Mouse (Mus musculus) lung, embryonic 15.5 days (tissue): ENCODE results near the gene Pakap. TPM values are rescaled to one million over a fixed set of nuclear protein-coding genes. Genes with fewer than 3 reads are reported as not detected.
A peak's percentile ranks its signal among the peaks of the same experiment; 100 is the strongest.

Source experiments
- ATAC-seq: fragments of 200-750 bp; cut with Nextera tagmentation; 2 replicates; pipeline ENCODE4 v1.8.0; 2017; ENCODE audit warnings: moderate number of reproducible peaks, borderline replicate concordance; ENCODE audit not compliant: low FRiP score, low TSS enrichment; ENCODE audit errors: extremely low read depth
- H3K27ac ChIP-seq: fragments of 300-500 bp; sonication (generic); 2 replicates; pipeline ENCODE4 v1.5.1; 2015; ENCODE audit warnings: moderate library complexity, mild to moderate bottlenecking, inconsistent platforms
- H3K27me3 ChIP-seq: fragments of 300-500 bp; sonication (generic); 2 replicates; pipeline ENCODE4 v1.6.1; 2015; ENCODE audit warnings: inconsistent platforms
- H3K36me3 ChIP-seq: fragments of 300-500 bp; sonication (generic); 2 replicates; pipeline ENCODE4 v1.6.1; 2015; ENCODE audit warnings: inconsistent platforms
- H3K4me1 ChIP-seq: fragments of 300-500 bp; sonication (generic); 2 replicates; pipeline ENCODE4 v1.6.1; 2015; ENCODE audit warnings: inconsistent platforms
- H3K4me2 ChIP-seq: fragments of 300-500 bp; sonication (generic); 2 replicates; pipeline ENCODE4 v1.6.1; 2015; ENCODE audit warnings: inconsistent platforms, mild to moderate bottlenecking, moderate library complexity
- H3K4me3 ChIP-seq: fragments of 300-500 bp; sonication (generic); 2 replicates; pipeline ENCODE4 v1.5.1; 2015; ENCODE audit warnings: mild to moderate bottlenecking, inconsistent platforms
- H3K9ac ChIP-seq: fragments of 300-500 bp; sonication (generic); 2 replicates; pipeline ENCODE4 v1.6.1; 2015; ENCODE audit warnings: inconsistent platforms
- H3K9me3 ChIP-seq: fragments of 300-500 bp; sonication (generic); 2 replicates; pipeline ENCODE4 v1.6.1; 2016; ENCODE audit warnings: inconsistent platforms
- WGBS: fragments of 180-500 bp; shearing (Covaris S2); methylation state at CpG from one replicate; pipeline ENCODE4 v1.1.7; 2015; 5-methylcytosine and 5-hydroxymethylcytosine counted together
- polyA plus RNA-seq: library from polyadenylated mRNA; unstranded; fragments of >200 nt; fragmentation: Nextera tagmentation; extraction: Ambion mirVana; gene quantifications from 2 replicates; pipeline ENCODE4 v1.2.1, GENCODE M21; 2015

The Pakap gene
- polyA plus RNA-seq, 1 experiment from 2014 or later = 47.7 TPM

- H3K36me3 ChIP-seq = peaks cover 12% of the 10 kb centered on the region
- no peak for ATAC-seq
- H3K4me2 ChIP-seq = no peak overlapping the region
- no peaks in the 10 kb centered on the region for H3K27me3 ChIP-seq
- no peak overlapping the region for H3K9ac ChIP-seq
- no peaks in the 10 kb centered on the region for H3K9me3 ChIP-seq
- WGBS = 89% methylated on average over 3 of the region's 3 CpGs
- 0 out of 2 replicates have a peak, but pooled peaks cover 4% of the 10 kb centered on the region for H3K4me1 ChIP-seq
- no peak overlapping the region for H3K4me3 ChIP-seq
- no peak overlapping the region for H3K27ac ChIP-seq
These were observed 328.7 kb downstream of the Pakap start for GRCm38 (mm10) chr4:57896631-57897030.

- Histone ChIP-seq H3K9me3 (no peaks in the 10 kb centered on the region), H3K4me3 (no peak overlapping the region), H3K27ac (no peak overlapping the region), H3K4me2 (no peak overlapping the region), H3K9ac (no peak overlapping the region), H3K4me1 (peaks cover 10% of the 10 kb centered on the region), H3K27me3 (no peaks in the 10 kb centered on the region), H3K36me3 (peaks cover 5% of the 10 kb centered on the region; the same call in 1 of the 2 replicates)
- whole genome bisulfite sequencing = 9% methylated on average over 4 of the region's 4 CpGs
- ATAC-seq = no peak
These were observed 333.2 kb downstream of the Pakap start for GRCm38 (mm10) chr4:57901210-57901609.

DNA sequence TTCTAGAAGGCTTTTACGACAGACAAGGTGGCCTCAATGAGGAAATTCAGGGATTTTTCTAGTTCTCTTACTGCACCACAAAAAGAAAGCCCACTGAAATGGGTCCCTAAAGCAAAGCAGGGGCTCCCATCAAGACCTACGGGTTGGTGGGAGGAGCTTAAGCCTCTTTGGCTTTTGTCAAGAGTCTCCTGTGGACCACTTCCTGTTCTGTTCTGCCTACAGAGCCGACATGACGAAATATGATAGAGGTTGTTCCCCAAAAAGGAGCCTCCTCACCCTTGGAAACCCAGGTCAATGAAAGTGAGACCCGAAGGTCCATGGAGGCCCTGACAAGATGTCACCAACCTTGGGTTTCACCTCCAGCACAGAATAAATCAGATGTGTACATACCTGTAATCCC, 334.6 kb downstream of the Pakap start:
- WGBS = 81% methylated on average over 5 of the region's 5 CpGs
- ATAC-seq = no peak
- peaks cover 10% of the 10 kb centered on the region for H3K4me1 ChIP-seq

GRCm38 (mm10) chr4:57904211-57904610, 336.2 kb downstream of the Pakap start:
- Histone ChIP-seq H3K4me3 (no peak overlapping the region), H3K36me3 (no peaks in the 10 kb centered on the region), H3K9ac (no peak overlapping the region), H3K4me1 (peaks cover 10% of the 10 kb centered on the region), H3K27me3 (no peaks in the 10 kb centered on the region), H3K27ac (no peak overlapping the region), H3K4me2 (peak overlapping the region; percentile 19), H3K9me3 (no peaks in the 10 kb centered on the region)
- WGBS = 9% methylated on average over 5 of the region's 5 CpGs
- ATAC-seq = no peak

More for the DNA sequence above, 334.6 kb downstream of the Pakap start:
- Histone ChIP-seq H3K27ac (no peak overlapping the region), H3K27me3 (no peaks in the 10 kb centered on the region), H3K9ac (no peak overlapping the region), H3K4me2 (no peak overlapping the region), H3K36me3 (no peaks in the 10 kb centered on the region), H3K9me3 (no peaks in the 10 kb centered on the region), H3K4me3 (no peak overlapping the region)

DNA sequence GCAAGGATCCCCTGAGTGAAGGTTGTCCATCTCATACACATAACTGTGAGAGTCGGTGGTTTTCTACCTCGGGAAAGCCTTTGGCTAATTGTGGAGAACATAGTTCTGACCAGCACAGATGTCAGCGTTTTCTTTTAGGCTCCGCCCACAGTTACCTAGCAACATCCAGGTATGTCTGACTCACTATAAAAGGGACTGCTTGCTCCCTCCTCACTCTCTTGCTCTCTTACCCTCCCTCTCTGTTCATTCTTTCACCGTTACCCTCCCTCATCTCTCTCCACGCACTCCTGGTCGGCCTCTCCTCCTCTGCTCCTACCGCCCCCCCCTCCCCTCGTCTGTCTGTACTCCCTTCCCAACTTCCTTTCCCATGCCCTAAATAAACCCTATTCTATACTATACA, 336.7 kb downstream of the Pakap start:
- 27% methylated on average over 9 of the region's 9 CpGs for WGBS
- ATAC-seq = peak; percentile 35; the same call in 1 of the 2 replicates
- H3K4me2 ChIP-seq = peak overlapping the region; percentile 19

DNA sequence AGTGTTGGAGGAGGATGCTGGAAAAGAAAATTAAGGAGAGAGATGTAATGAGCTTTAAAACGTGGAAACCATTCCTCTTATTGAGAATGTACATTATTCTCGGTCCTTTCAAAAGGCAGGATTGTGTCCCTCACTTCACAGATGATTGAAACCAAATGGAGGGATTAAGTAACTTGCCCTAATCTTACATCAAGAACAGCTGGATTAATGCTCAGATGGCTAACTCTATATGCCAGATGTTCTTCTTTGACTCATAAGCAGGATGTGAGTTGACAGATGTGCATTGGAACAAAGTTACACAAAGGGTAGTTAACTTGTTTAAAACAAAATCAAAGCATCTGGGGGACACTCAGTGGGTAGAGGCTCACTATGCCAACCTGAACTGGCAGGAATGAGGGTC, 338.7 kb downstream of the Pakap start:
- Histone ChIP-seq H3K27ac (no peak overlapping the region), H3K27me3 (no peaks in the 10 kb centered on the region), H3K4me3 (no peak overlapping the region), H3K4me2 (no peak overlapping the region), H3K9ac (no peak overlapping the region), H3K36me3 (no peaks in the 10 kb centered on the region), H3K9me3 (no peaks in the 10 kb centered on the region), H3K4me1 (peaks cover 10% of the 10 kb centered on the region)
- 36% methylated on average over 2 of the region's 2 CpGs for WGBS
- no peak for ATAC-seq

More for the DNA sequence above, 336.7 kb downstream of the Pakap start:
- no peak overlapping the region for H3K27ac ChIP-seq
- H3K27me3 ChIP-seq = no peaks in the 10 kb centered on the region
- H3K36me3 ChIP-seq = no peaks in the 10 kb centered on the region
- peaks cover 10% of the 10 kb centered on the region for H3K4me1 ChIP-seq
- H3K9me3 ChIP-seq = no peaks in the 10 kb centered on the region
- H3K9ac ChIP-seq = no peak overlapping the region
- no peak overlapping the region for H3K4me3 ChIP-seq

- ATAC-seq = no peak
- Histone ChIP-seq H3K27ac (no peak overlapping the region), H3K27me3 (no peaks in the 10 kb centered on the region), H3K36me3 (no peaks in the 10 kb centered on the region), H3K9ac (no peak overlapping the region), H3K4me2 (no peak overlapping the region), H3K4me3 (no peak overlapping the region), H3K4me1 (peaks cover 9% of the 10 kb centered on the region), H3K9me3 (no peaks in the 10 kb centered on the region)
- 63% methylated on average over 6 of the region's 6 CpGs for WGBS
These were observed 340.9 kb downstream of the Pakap start for GRCm38 (mm10) chr4:57908860-57909259.

DNA sequence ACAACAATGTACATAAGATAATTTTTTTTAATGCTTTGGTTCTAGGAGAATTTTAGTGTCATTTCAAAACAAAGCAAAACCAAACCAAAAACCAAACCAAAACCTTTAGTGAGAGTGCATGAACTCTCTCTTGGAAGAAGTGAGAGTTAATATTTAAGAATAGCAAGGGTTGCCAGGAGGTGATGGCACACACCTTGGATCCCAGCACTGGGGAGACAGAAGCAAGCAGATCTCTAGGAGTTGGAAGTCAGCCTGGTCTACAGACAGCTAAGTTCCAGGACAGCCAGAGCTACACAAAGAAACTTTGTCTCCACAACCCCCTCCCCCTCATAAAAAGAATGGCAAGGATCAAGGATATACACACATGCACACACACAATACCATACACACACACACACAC, 345.0 kb downstream of the Pakap start:
- peaks cover 17% of the 10 kb centered on the region for H3K4me1 ChIP-seq
- no peaks in the 10 kb centered on the region for H3K36me3 ChIP-seq
- no peak overlapping the region for H3K4me2 ChIP-seq
- H3K9me3 ChIP-seq = no peaks in the 10 kb centered on the region
- H3K27me3 ChIP-seq = no peaks in the 10 kb centered on the region
- no peak overlapping the region for H3K27ac ChIP-seq
- no peak overlapping the region for H3K4me3 ChIP-seq
- H3K9ac ChIP-seq = no peak overlapping the region
- no peak for ATAC-seq

GRCm38 (mm10) chr4:57914193-57915190, 346.5 kb downstream of the Pakap start:
- Histone ChIP-seq H3K4me2 (peak overlapping the region; percentile 52), H3K27me3 (no peaks in the 10 kb centered on the region), H3K4me3 (peak overlapping the region; percentile 30; the same call in 1 of the 2 replicates), H3K4me1 (peaks cover 18% of the 10 kb centered on the region), H3K9me3 (no peaks in the 10 kb centered on the region), H3K9ac (no peak overlapping the region), H3K27ac (peak overlapping the region; percentile 89), H3K36me3 (no peaks in the 10 kb centered on the region)
- 52% methylated on average over 10 of the region's 10 CpGs for WGBS
- peak; percentile 24; the same call in 1 of the 2 replicates for ATAC-seq

- WGBS = 25% methylated on average over 17 of the region's 17 CpGs
- Histone ChIP-seq H3K36me3 (no peaks in the 10 kb centered on the region), H3K27me3 (no peaks in the 10 kb centered on the region), H3K4me1 (peaks cover 25% of the 10 kb centered on the region), H3K9me3 (no peaks in the 10 kb centered on the region), H3K9ac (peak overlapping the region; percentile 22; the same call in 1 of the 2 replicates), H3K4me2 (peak overlapping the region; percentile 52), H3K27ac (peak overlapping the region; percentile 89), H3K4me3 (peak overlapping the region; percentile 30)
- peak; percentile 60 for ATAC-seq
These were observed 347.4 kb downstream of the Pakap start for GRCm38 (mm10) chr4:57915216-57915965.

GRCm38 (mm10) chr4:57916201-57916661, 348.3 kb downstream of the Pakap start, which contains the start of gene D630039A03Rik:
Gene D630039A03Rik (minus strand): TSS chr4:57916297.
- Histone ChIP-seq H3K9me3 (no peaks in the 10 kb centered on the region), H3K27me3 (no peaks in the 10 kb centered on the region), H3K9ac (peak within 1 kb of the TSS; percentile 22; the same call in 1 of the 2 replicates), H3K27ac (peak within 1 kb of the TSS; percentile 89), H3K4me3 (peak within 1 kb of the TSS; percentile 30), H3K4me2 (peak within 1 kb of the TSS; percentile 52), H3K4me1 (peaks cover 25% of the 10 kb centered on the region), H3K36me3 (no peaks in the 10 kb centered on the region)
- no peak for ATAC-seq
- 14% methylated on average over 9 of the region's 9 CpGs for WGBS
